Mouse (Mus musculus): ENCODE measurements around the gene Gmpr.

DNA sequence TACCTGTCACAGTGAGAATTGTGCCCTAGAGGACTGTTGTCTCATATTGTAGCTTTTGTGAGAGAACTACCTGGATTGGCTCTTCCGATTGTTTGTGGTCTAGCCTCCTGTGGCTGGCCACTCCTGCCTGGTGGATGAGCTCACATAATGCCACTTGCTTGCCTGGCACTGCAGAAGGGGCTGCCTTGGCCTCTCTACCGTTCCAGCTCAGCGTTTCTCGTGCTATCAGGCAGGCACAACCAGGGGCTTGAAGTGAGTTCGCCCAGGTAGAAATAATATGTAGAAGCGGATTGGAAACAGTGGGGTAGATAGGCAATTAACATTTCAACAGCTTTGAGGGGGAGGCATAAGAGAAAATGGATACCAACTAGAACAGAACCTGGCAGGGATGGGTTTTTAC lies 2.1 kb downstream of the Gmpr start:
- TF ChIP-seq POLR2A (IDR thresholded peaks at IDR 0.05; ENCODE audit: low read depth, low read length) (no peak), CTCF (IDR thresholded peaks at IDR 0.05; ENCODE audit: borderline replicate concordance, insufficient read depth, low read length) (no peak)
